Mouse (Mus musculus) embryonic fibroblast, embryonic 13.5 days (primary cell): Measurements from ENCODE around the gene Fbxl7. TPM values are rescaled to one million over a fixed set of nuclear protein-coding genes. Genes with fewer than 3 reads are reported as not detected.
A peak's percentile ranks its signal among the peaks of the same experiment; 100 is the strongest.

Experiments
- H3K27ac ChIP-seq: 2 replicates; pipeline ENCODE4 v1.5.1; 2012; ENCODE audit warnings: low read length, control low read depth, inconsistent platforms; ENCODE audit not compliant: insufficient read depth
- H3K4me1 ChIP-seq: 2 replicates; pipeline ENCODE4 v1.6.1; 2011; ENCODE audit warnings: low read length; ENCODE audit not compliant: control insufficient read depth, insufficient read depth
- H3K4me3 ChIP-seq: 2 replicates; pipeline ENCODE4 v1.5.1; 2011; ENCODE audit warnings: mild to moderate bottlenecking, control low read depth, low read length; ENCODE audit not compliant: insufficient read depth
- CTCF ChIP-seq: IDR thresholded peaks from 2 replicates; pipeline ENCODE4 v1.5.1; 2011; ENCODE audit warnings: mild to moderate bottlenecking, control low read depth, low read length, moderate library complexity, borderline replicate concordance; ENCODE audit not compliant: insufficient read depth
- POLR2A ChIP-seq: IDR thresholded peaks from 2 replicates; pipeline ENCODE4 v1.6.1; 2011; ENCODE audit warnings: low read depth, mild to moderate bottlenecking, control low read depth, low read length, moderate library complexity
- polyA plus RNA-seq: library from polyadenylated mRNA; stranded (reverse); fragments of >200 nt; gene quantifications from 2 replicates; pipeline ENCODE4 v1.2.4, GENCODE M21; 2011; ENCODE audit warnings: low read depth; ENCODE audit not compliant: missing spikeins, insufficient read length

Gene Fbxl7
- polyA plus RNA-seq, 1 experiment = 27.0 TPM

- H3K27ac ChIP-seq = peak overlapping the region; percentile 81
- H3K4me3 ChIP-seq = no peak overlapping the region
- no peak for TF ChIP-seq POLR2A
- TF ChIP-seq CTCF = no peak
- peaks cover 6% of the 10 kb centered on the region for H3K4me1 ChIP-seq
Measured at GRCm38 (mm10) chr15:26717952-26718351, 177.4 kb downstream of the Fbxl7 start.

- TF ChIP-seq CTCF = no peak
- no peak for TF ChIP-seq POLR2A
- H3K4me3 ChIP-seq = no peak overlapping the region
- H3K4me1 ChIP-seq = peaks cover 6% of the 10 kb centered on the region
- no peak overlapping the region for H3K27ac ChIP-seq
Measured at GRCm38 (mm10) chr15:26716181-26716580, 179.2 kb downstream of the Fbxl7 start.

GRCm38 (mm10) chr15:26715635-26716034 lies 179.7 kb downstream of the Fbxl7 start:
- peaks cover 6% of the 10 kb centered on the region for H3K4me1 ChIP-seq
- H3K27ac ChIP-seq = no peak overlapping the region
- no peak overlapping the region for H3K4me3 ChIP-seq
- TF ChIP-seq POLR2A (no peak), CTCF (no peak)

GRCm38 (mm10) chr15:26712271-26712670 lies 183.1 kb downstream of the Fbxl7 start:
- no peaks in the 10 kb centered on the region for H3K4me1 ChIP-seq
- TF ChIP-seq POLR2A (no peak), CTCF (no peak)
- H3K27ac ChIP-seq = no peak overlapping the region
- H3K4me3 ChIP-seq = no peak overlapping the region

GRCm38 (mm10) chr15:26704966-26705365 lies 190.4 kb downstream of the Fbxl7 start:
- peak overlapping the region; percentile 46; the same call in 1 of the 2 replicates for H3K27ac ChIP-seq
- H3K4me1 ChIP-seq = peaks cover 11% of the 10 kb centered on the region
- no peak for TF ChIP-seq POLR2A
- TF ChIP-seq CTCF = no peak
- H3K4me3 ChIP-seq = no peak overlapping the region

GRCm38 (mm10) chr15:26703156-26703840 lies 192.1 kb downstream of the Fbxl7 start:
- H3K27ac ChIP-seq = no peak overlapping the region; the same call in 1 of the 2 replicates
- no peak overlapping the region for H3K4me3 ChIP-seq
- TF ChIP-seq POLR2A (no peak), CTCF (no peak)

GRCm38 (mm10) chr15:26701949-26702675 lies 193.3 kb downstream of the Fbxl7 start:
- no peak overlapping the region for H3K4me3 ChIP-seq

More at GRCm38 (mm10) chr15:26703156-26703840, 192.1 kb downstream of the Fbxl7 start:
- peaks cover 11% of the 10 kb centered on the region for H3K4me1 ChIP-seq

GRCm38 (mm10) chr15:26693075-26693474 lies 202.3 kb downstream of the Fbxl7 start:
- Histone ChIP-seq H3K27ac (peak overlapping the region; percentile 43), H3K4me3 (no peak overlapping the region), H3K4me1 (no peaks in the 10 kb centered on the region)
- TF ChIP-seq POLR2A = no peak
- TF ChIP-seq CTCF = no peak

More at GRCm38 (mm10) chr15:26701949-26702675, 193.3 kb downstream of the Fbxl7 start:
- Histone ChIP-seq H3K27ac (no peak overlapping the region), H3K4me1 (peaks cover 11% of the 10 kb centered on the region)
- TF ChIP-seq POLR2A = no peak
- TF ChIP-seq CTCF = no peak

GRCm38 (mm10) chr15:26688472-26689104 lies 206.8 kb downstream of the Fbxl7 start:
- Histone ChIP-seq H3K4me1 (no peaks in the 10 kb centered on the region; the same call in 1 of the 2 replicates), H3K27ac (no peak overlapping the region), H3K4me3 (no peak overlapping the region)
- TF ChIP-seq CTCF (no peak), POLR2A (no peak)

- H3K27ac ChIP-seq = no peak overlapping the region
- no peak for TF ChIP-seq POLR2A
- no peak for TF ChIP-seq CTCF
- no peaks in the 10 kb centered on the region; the same call in 1 of the 2 replicates for H3K4me1 ChIP-seq
- no peak overlapping the region for H3K4me3 ChIP-seq
Measured at GRCm38 (mm10) chr15:26687729-26688128, 207.7 kb downstream of the Fbxl7 start.
